Mouse (Mus musculus) heart, embryonic 10.5 days (tissue): ENCODE measurements around the gene Kcnj12. TPM values are rescaled to one million over a fixed set of nuclear protein-coding genes. Genes with fewer than 3 reads are reported as not detected.

ENCODE experiments used
- DNase-seq: peaks from one replicate; pipeline ENCODE4 v3.0.0-alpha.2; 2017; ENCODE audit warnings: low spot score
- H3K27ac ChIP-seq: fragments of 300-500 bp; sonication (generic); 2 replicates; pipeline ENCODE4 v1.5.1; 2016; ENCODE audit warnings: mild to moderate bottlenecking
- H3K27me3 ChIP-seq: fragments of 300-500 bp; sonication (generic); 2 replicates; pipeline ENCODE4 v1.6.1; 2016; ENCODE audit warnings: mild to moderate bottlenecking; ENCODE audit not compliant: poor library complexity, insufficient read depth, severe bottlenecking
- H3K36me3 ChIP-seq: fragments of 300-500 bp; sonication (generic); 2 replicates; pipeline ENCODE4 v1.6.1; 2016; ENCODE audit warnings: mild to moderate bottlenecking, moderate library complexity
- H3K4me1 ChIP-seq: fragments of 300-500 bp; sonication (generic); 2 replicates; pipeline ENCODE4 v1.6.1; 2016; ENCODE audit warnings: mild to moderate bottlenecking
- H3K4me3 ChIP-seq: fragments of 300-500 bp; sonication (generic); 2 replicates; pipeline ENCODE4 v1.5.1; 2016; ENCODE audit warnings: mild to moderate bottlenecking, moderate library complexity
- H3K9me3 ChIP-seq: fragments of 300-500 bp; sonication (generic); 2 replicates; pipeline ENCODE4 v1.6.1; 2016; ENCODE audit warnings: mild to moderate bottlenecking, moderate library complexity
- WGBS: fragments of 180-500 bp; shearing (Covaris S2); methylation state at CpG from one replicate; pipeline ENCODE4 v1.1.7; 2016; 5-methylcytosine and 5-hydroxymethylcytosine counted together
- polyA plus RNA-seq: library from polyadenylated mRNA; unstranded; fragments of >200 nt; fragmentation: Nextera tagmentation; extraction: Ambion mirVana; gene quantifications from 2 replicates; pipeline ENCODE4 v1.2.1, GENCODE M21; 2016

The Kcnj12 gene
- polyA plus RNA-seq, 1 experiment from 2014 or later, result 1.7 TPM

DNA sequence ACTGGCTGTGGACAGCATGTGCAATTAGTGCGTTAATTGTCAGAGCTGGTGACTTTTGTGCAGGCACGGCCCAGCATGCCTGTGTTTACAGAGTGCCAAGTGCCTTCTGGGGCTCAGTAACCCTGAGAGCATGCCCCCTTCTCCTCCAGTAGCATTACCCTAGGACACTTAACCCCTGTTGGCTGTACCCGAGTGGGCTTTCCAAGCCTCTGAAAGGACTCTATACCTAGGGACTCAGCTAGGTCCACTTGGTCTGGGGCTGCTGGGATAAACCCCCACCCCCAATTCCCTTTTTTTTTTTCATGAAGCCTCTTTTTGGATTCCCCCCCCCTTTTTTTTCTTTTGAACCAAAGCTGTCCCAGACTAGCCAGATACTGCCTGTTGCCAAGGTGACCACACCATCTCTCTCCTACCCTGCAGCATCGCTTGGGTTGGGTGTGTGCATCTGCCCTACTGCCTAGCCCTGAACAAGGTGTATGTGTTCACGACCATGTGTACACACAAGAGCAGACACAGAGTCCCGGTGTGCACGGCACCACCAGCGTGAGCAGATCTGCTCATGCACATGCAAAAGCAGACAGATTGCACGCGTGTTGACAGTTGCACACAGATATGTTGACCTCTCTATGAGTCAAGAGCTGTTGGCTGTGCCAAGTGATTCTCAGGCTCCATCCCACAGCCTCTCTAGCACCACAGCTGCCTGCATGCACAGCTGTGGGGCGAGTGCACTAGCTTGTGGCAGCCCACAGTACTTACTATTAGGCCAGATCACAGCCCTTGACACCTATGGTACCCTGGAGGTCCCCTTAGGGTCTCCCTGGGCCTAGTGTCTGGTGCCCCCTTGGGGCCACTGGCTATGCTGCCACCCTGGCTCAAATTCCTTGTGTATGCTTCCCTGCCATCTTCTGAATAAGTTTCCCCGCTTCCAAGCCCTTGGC, 21.0 kb downstream of the Kcnj12 start:
- Histone ChIP-seq H3K27me3 (peaks cover 16% of the 10 kb centered on the region; the same call in 1 of the 2 replicates), H3K27ac (no peak overlapping the region), H3K4me3 (0 out of 2 replicates have a peak overlapping the region, but pooled peaks have one; percentile 19), H3K36me3 (no peaks in the 10 kb centered on the region), H3K9me3 (no peaks in the 10 kb centered on the region), H3K4me1 (peaks cover 43% of the 10 kb centered on the region)
- DNase-seq, result no peak
- WGBS, result 71% methylated on average over 12 of the region's 12 CpGs

DNA sequence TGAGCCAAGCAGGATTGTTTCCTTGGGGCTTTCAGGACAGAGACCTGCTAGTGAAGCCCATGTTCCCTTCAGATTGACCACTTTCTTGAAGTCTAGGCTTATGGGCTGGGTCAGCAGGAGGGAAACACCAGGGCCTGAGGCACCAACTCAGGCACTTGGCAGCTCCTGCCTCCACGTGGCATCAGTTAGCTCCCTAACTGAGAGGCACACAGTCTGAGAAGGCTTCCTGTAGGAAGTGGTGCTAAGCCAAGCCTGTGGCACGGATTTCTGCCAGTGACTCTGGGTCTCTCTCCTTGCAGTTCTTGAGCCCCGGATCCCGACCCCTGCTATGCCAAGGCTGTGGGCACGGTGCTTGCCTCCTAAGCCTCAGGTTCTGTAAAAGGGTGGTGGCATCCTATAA, 22.4 kb downstream of the Kcnj12 start:
- DNase-seq, result no peak
- H3K9me3 ChIP-seq, result no peaks in the 10 kb centered on the region
- H3K27me3 ChIP-seq, result peaks cover 16% of the 10 kb centered on the region; the same call in 1 of the 2 replicates
- no peak overlapping the region for H3K27ac ChIP-seq
- H3K4me1 ChIP-seq, result peaks cover 38% of the 10 kb centered on the region
- H3K4me3 ChIP-seq, result no peak overlapping the region
- WGBS, result 69% methylated on average over 5 of the region's 5 CpGs
- H3K36me3 ChIP-seq, result no peaks in the 10 kb centered on the region

DNA sequence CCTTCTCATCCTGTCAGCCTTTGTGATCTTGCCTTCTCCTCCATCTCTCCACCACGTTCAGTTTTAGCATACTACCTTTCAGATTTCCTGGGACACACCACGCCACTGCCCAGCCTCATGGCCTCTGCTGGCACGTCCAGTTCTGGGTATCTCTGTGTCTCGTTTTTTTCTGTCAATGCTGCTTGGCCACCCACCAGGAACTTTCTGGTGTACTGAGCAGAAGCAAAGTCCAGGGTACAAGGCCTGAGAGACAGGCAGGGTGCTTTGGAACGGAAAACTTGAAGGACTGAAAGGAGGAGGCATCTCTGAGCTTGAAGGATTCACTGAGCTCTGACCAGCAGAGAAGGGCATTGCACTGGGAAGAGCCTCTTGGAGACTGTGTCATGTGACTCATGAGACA, 25.1 kb downstream of the Kcnj12 start:
- 73% methylated on average over 5 of the region's 5 CpGs for WGBS
- Histone ChIP-seq H3K27me3 (peaks cover 16% of the 10 kb centered on the region; the same call in 1 of the 2 replicates), H3K4me1 (peaks cover 42% of the 10 kb centered on the region), H3K36me3 (no peaks in the 10 kb centered on the region), H3K27ac (no peak overlapping the region), H3K4me3 (no peak overlapping the region), H3K9me3 (no peaks in the 10 kb centered on the region)
- DNase-seq, result no peak

DNA sequence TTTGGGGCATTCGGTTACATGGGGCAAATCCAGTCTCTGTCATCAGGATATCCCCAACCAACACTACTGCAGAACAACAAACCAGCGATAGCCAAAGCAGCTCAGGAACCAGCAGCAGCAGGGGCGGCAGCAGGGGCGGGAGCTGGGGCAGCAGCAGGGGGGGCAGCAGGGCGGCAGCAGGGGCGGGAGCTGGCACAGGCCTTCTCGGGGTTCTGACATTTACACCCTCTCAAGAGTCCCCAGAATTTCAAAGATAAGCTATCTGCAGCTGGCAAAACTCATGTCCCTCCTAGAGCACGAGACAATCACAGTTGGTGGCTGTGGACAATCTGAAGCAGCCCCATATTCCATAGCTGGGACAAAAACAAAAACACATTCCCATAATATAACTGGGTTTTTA, 28.8 kb downstream of the Kcnj12 start:
- 18% methylated on average over 8 of the region's 8 CpGs for WGBS
- no peaks in the 10 kb centered on the region for H3K36me3 ChIP-seq
- peak overlapping the region; percentile 17 for H3K27ac ChIP-seq
- no peaks in the 10 kb centered on the region for H3K9me3 ChIP-seq
- DNase-seq, result no peak
- peaks cover 19% of the 10 kb centered on the region for H3K4me1 ChIP-seq
- peak overlapping the region; percentile 22; the same call in 1 of the 2 replicates for H3K4me3 ChIP-seq
- no peaks in the 10 kb centered on the region for H3K27me3 ChIP-seq

DNA sequence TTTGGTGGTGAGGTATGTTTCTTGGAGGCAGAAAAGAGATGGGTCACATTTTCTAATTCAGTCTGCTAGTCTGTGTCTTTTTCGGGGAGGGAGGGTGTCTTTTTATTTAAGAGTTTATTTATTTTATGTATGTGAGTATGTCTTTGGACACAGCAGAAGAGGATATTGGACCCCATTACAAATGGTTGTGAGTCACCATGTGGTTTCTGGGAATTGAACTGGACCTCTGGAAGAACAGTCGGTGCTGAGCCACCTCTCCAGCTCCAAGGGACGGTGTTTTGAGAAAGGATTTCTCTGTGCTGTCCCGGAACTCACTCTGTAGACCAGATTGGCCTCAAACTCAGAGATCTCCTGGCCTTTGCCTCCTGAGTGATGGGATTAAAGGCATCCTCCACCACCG, 34.5 kb downstream of the Kcnj12 start:
- DNase-seq, result no peak
- WGBS, result 75% methylated on average over 5 of the region's 5 CpGs

DNA sequence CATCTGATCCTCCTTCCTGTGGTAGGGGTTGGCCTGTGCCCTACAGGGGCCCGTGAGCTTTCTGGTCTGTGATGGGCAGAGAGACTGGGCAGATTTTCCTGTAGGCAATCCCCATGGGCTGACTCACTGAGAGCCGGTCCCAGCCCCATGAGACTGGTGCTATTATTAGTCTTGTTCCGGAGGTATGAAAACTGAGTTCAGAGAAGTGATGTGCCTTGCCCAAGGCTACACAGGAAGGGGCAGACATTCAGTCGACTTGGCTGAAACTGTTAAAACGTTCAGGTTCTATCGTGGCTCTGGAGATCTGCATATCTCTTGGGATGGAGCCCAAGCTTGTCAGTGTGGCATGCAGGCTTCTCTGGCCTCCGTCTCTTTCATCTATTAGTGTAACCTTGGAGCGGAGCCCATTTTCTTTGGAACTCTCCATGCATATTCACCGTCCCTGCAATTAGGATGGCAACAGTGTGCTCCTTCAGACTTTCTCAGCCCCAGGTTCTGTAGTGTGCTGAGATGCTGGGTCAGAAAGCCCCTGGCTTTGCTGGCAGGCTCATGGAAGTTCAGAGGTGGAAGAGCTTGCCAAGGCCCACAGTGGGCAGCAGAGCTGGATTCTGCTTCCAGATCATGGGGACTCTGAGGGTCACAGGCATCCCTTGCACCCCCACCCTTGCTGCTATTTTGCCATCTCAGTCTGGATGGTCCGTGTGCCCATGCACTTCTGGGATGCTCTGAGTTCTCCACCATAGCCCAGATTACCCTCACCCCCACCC, 37.5 kb downstream of the Kcnj12 start:
- H3K36me3 ChIP-seq, result no peaks in the 10 kb centered on the region
- no peaks in the 10 kb centered on the region for H3K9me3 ChIP-seq
- 54% methylated on average over 10 of the region's 10 CpGs for WGBS
- no peak overlapping the region for H3K27ac ChIP-seq
- H3K4me1 ChIP-seq, result peaks cover 21% of the 10 kb centered on the region
- H3K4me3 ChIP-seq, result no peak overlapping the region
- H3K27me3 ChIP-seq, result 0 out of 2 replicates have a peak, but pooled peaks cover 8% of the 10 kb centered on the region
- DNase-seq, result no peak

More for the DNA sequence above, 34.5 kb downstream of the Kcnj12 start:
- H3K4me1 ChIP-seq, result peaks cover 21% of the 10 kb centered on the region
- H3K36me3 ChIP-seq, result no peaks in the 10 kb centered on the region
- H3K4me3 ChIP-seq, result no peak overlapping the region
- H3K9me3 ChIP-seq, result no peaks in the 10 kb centered on the region
- no peak overlapping the region for H3K27ac ChIP-seq
- 0 out of 2 replicates have a peak, but pooled peaks cover 2% of the 10 kb centered on the region for H3K27me3 ChIP-seq

DNA sequence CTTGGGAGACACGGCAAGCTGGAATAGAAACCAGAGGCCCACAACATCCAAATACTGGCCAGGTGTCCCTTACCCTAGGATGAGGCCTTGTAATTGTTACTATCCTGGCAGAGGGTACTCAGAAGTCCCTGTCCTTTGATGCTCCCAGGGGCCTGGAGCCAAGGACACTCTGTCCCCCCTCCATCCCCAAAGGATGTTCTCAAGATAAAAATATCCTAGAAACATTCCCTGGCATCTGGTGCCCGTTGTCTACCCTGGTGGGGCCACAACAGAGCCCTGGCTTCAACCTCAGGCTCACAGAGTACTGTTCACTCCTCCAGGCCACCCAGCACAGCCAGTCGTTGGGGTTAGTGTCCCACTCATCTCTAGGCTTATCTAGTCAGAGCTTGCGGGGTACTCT, 38.3 kb downstream of the Kcnj12 start:
- H3K4me3 ChIP-seq, result no peak overlapping the region
- H3K27ac ChIP-seq, result no peak overlapping the region
- 76% methylated on average over 4 of the region's 4 CpGs for WGBS
- peaks cover 21% of the 10 kb centered on the region for H3K4me1 ChIP-seq
- no peak for DNase-seq
- H3K9me3 ChIP-seq, result no peaks in the 10 kb centered on the region
- H3K27me3 ChIP-seq, result 0 out of 2 replicates have a peak, but pooled peaks cover 8% of the 10 kb centered on the region
- H3K36me3 ChIP-seq, result no peaks in the 10 kb centered on the region

DNA sequence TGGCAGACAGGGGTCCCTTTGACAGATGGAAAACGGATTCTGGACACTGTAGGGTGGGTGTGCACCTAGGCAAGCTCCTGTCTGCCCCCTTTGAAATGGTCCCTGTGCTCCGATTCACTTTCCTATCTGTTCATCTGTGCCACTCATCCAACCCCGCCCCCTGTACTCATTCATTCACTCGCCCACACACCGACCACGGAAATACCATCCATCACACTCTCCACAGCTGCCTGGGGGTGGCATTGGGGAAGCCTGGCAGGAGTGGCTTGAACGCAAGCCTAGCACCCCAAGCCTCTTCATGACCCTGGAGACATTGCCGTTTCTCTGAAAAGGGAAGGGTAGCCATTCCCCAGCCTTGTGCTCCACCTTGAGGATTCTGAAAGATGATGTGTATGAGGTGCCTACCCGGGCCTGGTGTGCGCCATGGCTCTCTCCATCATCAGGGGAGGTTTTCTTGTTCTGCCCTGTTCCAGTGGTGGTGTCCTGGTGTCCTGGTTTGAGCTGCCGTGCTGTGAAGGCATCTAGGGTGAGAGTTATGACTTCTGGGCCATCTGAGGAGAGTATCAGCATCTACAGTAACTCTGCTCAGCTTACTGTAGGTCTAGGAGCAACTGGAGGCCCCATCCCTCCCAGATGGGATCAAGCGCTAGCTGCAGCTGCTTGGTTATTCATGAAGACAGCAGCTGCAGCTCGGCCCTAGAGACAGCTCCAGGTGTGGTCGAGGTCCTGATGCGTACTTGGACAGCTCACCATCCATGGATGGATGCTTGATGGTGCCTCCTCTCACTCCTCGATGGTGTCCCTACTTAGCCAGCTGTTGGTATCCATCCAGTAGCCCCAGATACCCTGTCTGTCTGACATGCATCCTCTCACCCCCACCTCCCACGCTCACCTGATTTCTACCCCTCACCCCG, 40.4 kb downstream of the Kcnj12 start:
- no peak for DNase-seq
- no peaks in the 10 kb centered on the region for H3K36me3 ChIP-seq
- 78% methylated on average over 18 of the region's 18 CpGs for WGBS
- peaks cover 21% of the 10 kb centered on the region for H3K4me1 ChIP-seq
- H3K4me3 ChIP-seq, result no peak overlapping the region
- peaks cover 8% of the 10 kb centered on the region; the same call in 1 of the 2 replicates for H3K27me3 ChIP-seq
- no peaks in the 10 kb centered on the region for H3K9me3 ChIP-seq
- no peak overlapping the region for H3K27ac ChIP-seq

DNA sequence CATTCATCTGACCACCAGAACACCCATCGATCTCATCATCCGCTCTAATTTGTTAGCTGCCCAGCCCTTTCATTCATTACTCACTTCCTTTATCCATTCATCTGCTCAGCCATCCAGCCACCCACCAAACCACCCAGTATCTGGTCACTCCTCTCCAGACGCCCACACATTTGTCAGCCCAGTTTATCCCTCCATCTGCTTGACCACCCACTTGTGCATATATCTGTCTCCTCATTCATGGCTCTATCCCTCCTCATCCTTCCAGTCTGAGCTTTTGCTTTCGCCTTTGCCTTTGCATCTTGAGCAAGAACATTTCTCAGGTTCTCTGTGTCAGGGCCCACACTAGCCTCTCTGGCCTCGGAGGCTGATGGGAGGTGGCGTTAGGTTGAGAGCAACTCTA, 41.1 kb downstream of the Kcnj12 start:
- DNase-seq, result no peak

DNA sequence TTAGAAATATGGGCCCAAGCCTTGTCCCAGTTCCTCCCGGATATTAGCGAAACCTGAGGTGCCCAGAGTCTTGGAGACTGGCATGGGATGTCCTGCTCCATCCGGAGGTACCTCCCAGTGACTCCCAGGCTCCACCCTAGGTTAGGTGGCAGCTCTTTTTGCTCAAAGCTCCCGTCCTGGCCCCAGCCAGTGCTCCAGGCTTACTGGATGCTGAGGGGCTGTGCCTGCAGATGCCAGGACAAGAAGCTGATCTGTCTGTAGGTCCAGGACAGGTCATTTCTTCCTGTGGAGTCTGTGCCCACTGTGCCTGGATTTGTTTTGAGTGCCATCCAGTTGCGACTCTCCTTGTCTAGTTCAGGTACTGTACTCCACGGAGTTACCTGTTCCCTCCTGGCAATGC, 43.3 kb downstream of the Kcnj12 start:
- Histone ChIP-seq H3K27ac (no peak overlapping the region), H3K36me3 (no peaks in the 10 kb centered on the region), H3K9me3 (no peaks in the 10 kb centered on the region), H3K4me3 (no peak overlapping the region), H3K4me1 (peaks cover 20% of the 10 kb centered on the region), H3K27me3 (peaks cover 8% of the 10 kb centered on the region; the same call in 1 of the 2 replicates)
- WGBS, result 81% methylated on average over 6 of the region's 6 CpGs
- DNase-seq, result no peak

More for the DNA sequence above, 41.1 kb downstream of the Kcnj12 start:
- no peak overlapping the region for H3K4me3 ChIP-seq
- no peaks in the 10 kb centered on the region for H3K9me3 ChIP-seq
- whole genome bisulfite sequencing, result 81% methylated on average over 6 of the region's 6 CpGs
- H3K4me1 ChIP-seq, result peaks cover 24% of the 10 kb centered on the region
- H3K27ac ChIP-seq, result no peak overlapping the region
- peaks cover 8% of the 10 kb centered on the region; the same call in 1 of the 2 replicates for H3K27me3 ChIP-seq
- no peaks in the 10 kb centered on the region for H3K36me3 ChIP-seq

DNA sequence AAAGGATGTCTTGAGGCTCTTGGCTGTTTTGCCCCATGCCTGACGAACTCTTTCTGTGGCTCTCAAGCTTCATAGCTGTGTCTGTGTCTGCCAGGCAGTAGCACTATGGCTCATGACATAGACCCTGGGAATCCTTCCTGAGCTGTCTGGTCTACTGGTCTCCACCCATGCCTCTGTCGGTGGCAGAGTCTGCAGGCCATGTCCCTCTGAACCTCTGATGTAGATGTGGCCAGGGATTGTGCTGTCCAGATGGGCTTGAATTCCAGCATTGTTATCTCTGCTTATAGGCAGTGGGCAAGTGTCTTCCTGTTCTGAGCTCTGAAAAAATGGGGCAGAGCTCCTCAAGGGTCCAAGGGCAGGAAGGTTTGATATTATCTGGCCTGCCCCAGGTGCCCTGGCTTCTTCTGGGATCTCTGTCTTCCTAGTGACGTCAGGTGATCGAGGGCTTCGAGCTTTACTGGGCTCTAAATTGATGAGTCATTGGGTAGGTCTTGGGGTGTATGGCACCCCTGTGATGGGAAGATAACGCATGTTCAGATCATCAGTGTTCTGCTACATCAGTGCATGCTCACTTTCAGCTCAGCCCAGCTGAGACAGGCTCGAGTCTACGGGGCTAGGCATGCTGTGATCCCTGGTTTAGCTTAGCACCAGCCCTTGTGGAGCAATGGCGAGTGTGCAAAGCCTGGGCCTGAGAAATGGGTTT, 44.9 kb downstream of the Kcnj12 start:
- Histone ChIP-seq H3K4me1 (peaks cover 27% of the 10 kb centered on the region), H3K9me3 (no peaks in the 10 kb centered on the region), H3K27me3 (peaks cover 6% of the 10 kb centered on the region; the same call in 1 of the 2 replicates), H3K36me3 (no peaks in the 10 kb centered on the region), H3K4me3 (no peak overlapping the region), H3K27ac (no peak overlapping the region)
- 86% methylated on average over 9 of the region's 9 CpGs for WGBS
- DNase-seq, result no peak
